11 mouse cellular contexts compared by ENCODE assay signal in genomic region chr10:68008198-68008955, GRCm38 (mm10). TPM values are rescaled to one million over a fixed set of nuclear protein-coding genes. Genes with fewer than 3 reads are reported as not detected.
DNase-seq lines count a peak whose midpoint lies in the region; ATAC-seq lines count a peak whose summit lies in the region.
"Had no signal": no experiment of that assay in that cellular context is flagged by ENCODE, and none has a peak within 500 bp of the region (broad histone marks: within the 10 kb centered on the region; RNA-seq: fewer than 3 reads in every experiment).

No protein-coding gene starts in this region.

- 0 out of 2 replicates have a peak, but pooled peaks cover 5% of the 10 kb centered on the region for H3K4me1 ChIP-seq in heart, embryonic 10.5 days

- H3K27ac ChIP-seq in heart, embryonic 10.5 days: 0 out of 2 replicates have a peak overlapping the region, but pooled peaks have one; percentile 16
- H3K27ac ChIP-seq: hindbrain, postnatal 0 days had no signal

- peak; percentile 70 for ATAC-seq in frontal cortex, adult (ENCODE audit: low TSS enrichment)
- ATAC-seq: hindbrain, postnatal 0 days; liver, postnatal 0 days had no signal

- no peak for DNase-seq in frontal cortex, postnatal 14 days (ENCODE audit: low spot score in 2 of 2)
- DNase-seq in thymus, postnatal 4 days: peak; percentile 32
- no peak for DNase-seq in thymus, postnatal 0 days (ENCODE audit: low spot score)
- no peak for DNase-seq in heart, embryonic 10.5 days (ENCODE audit: low spot score)
- DNase-seq in skeletal muscle tissue, adult 2 months (ENCODE audit: low read depth, low spot score): peak; percentile 48
- DNase-seq in cerebellum, adult 11 months: no peak
- DNase-seq in embryo, embryonic 11 days: no peak
- DNase-seq: liver, postnatal 0 days had no signal

- WGBS in heart, embryonic 10.5 days: 56% methylated on average over 13 of the region's 13 CpGs

- no peak overlapping the region for H3K4me3 ChIP-seq in heart, embryonic 10.5 days

- no peaks in the 10 kb centered on the region for H3K27me3 ChIP-seq in heart, embryonic 10.5 days (ENCODE audit: insufficient read depth, poor library complexity, severe bottlenecking)
- H3K27me3 ChIP-seq: CH12.LX had no signal

- peaks cover 22% of the 10 kb centered on the region for H3K36me3 ChIP-seq in heart, embryonic 10.5 days

- H3K9me3 ChIP-seq in heart, embryonic 10.5 days: no peaks in the 10 kb centered on the region

RNA-seq across cellular contexts. Expression of gene Rtkn2, which starts 29.0 kb away (rescaled TPM):
- 13.6 and 16.0 TPM in 2 replicates for polyA plus RNA-seq in thymus, postnatal 0 days (2015; fragmentation: Nextera tagmentation; extraction: Ambion mirVana)
- polyA plus RNA-seq in heart, embryonic 10.5 days (2016; fragmentation: Nextera tagmentation; extraction: Ambion mirVana): 6.8 and 7.1 TPM in 2 replicates

Comparison
In these comparisons a context has a peak if more than half of its experiments do, and no peak if none do; other contexts are left out.
1. DNase-seq: peak in thymus, postnatal 4 days (single experiment) and skeletal muscle tissue, adult 2 months (single experiment); none in frontal cortex, postnatal 14 days (0 of 2), thymus, postnatal 0 days (single experiment), heart, embryonic 10.5 days (single experiment), cerebellum, adult 11 months (single experiment) and embryo, embryonic 11 days (single experiment).